Mouse (Mus musculus) natural killer cell, adult 2 months (primary cell): Measurements from ENCODE around the gene Eral1.
"Not testable (repeated sequence)": the region's sequence is repeated elsewhere in the genome, so short reads cannot be mapped to it uniquely, and the experiment has no call there.

Experiments used
- DNase-seq, 2 experiments: peaks; one replicate each; pipeline ENCODE4 v3.0.0; 2022; ENCODE audit warnings: low spot score in 2 of 2

The Eral1 gene

GRCm38 (mm10) chr11:78087756-78088281 lies 7.6 kb upstream of the Eral1 start:
- DNase-seq, result no peak

GRCm38 (mm10) chr11:78086925-78087479 lies 6.8 kb upstream of the Eral1 start:
- DNase-seq, result no peak

- no peak for DNase-seq
These were observed 3.4 kb upstream of the Eral1 start for GRCm38 (mm10) chr11:78083595-78083994.

GRCm38 (mm10) chr11:78074666-78075065 lies 5.5 kb downstream of the Eral1 start:
- DNase-seq, result no peak

- no peak for DNase-seq
These were observed 5.9 kb downstream of the Eral1 start for GRCm38 (mm10) chr11:78074277-78074652.

GRCm38 (mm10) chr11:78073577-78074276 lies 6.5 kb downstream of the Eral1 start:
- no peak for DNase-seq

- DNase-seq, result no peak
These were observed 7.6 kb downstream of the Eral1 start for GRCm38 (mm10) chr11:78072425-78073130.

GRCm38 (mm10) chr11:78071938-78072337 lies 8.2 kb downstream of the Eral1 start:
- DNase-seq, result no peak

- no peak for DNase-seq
These were observed 10.5 kb downstream of the Eral1 start for GRCm38 (mm10) chr11:78069646-78070045.

GRCm38 (mm10) chr11:78069130-78069529 lies 11.1 kb downstream of the Eral1 start:
- DNase-seq, result no peak

GRCm38 (mm10) chr11:78067566-78067965 lies 12.6 kb downstream of the Eral1 start:
- no peak for DNase-seq

GRCm38 (mm10) chr11:78066641-78067040 lies 13.5 kb downstream of the Eral1 start:
- DNase-seq, result no peak

- DNase-seq, result no peak
These were observed 14.3 kb downstream of the Eral1 start for GRCm38 (mm10) chr11:78065906-78066305.

- DNase-seq, result no peak
These were observed 17.6 kb downstream of the Eral1 start for GRCm38 (mm10) chr11:78062563-78062962.

GRCm38 (mm10) chr11:78059833-78060757 lies 20.1 kb downstream of the Eral1 start:
- peak; percentile 24 to 46 for DNase-seq

GRCm38 (mm10) chr11:78056946-78057345 lies 23.2 kb downstream of the Eral1 start:
- DNase-seq, result no peak

GRCm38 (mm10) chr11:78053078-78053477 lies 27.1 kb downstream of the Eral1 start:
- no peak for DNase-seq

GRCm38 (mm10) chr11:78048637-78049036 lies 31.5 kb downstream of the Eral1 start:
- not testable (repeated sequence) for DNase-seq

- no peak for DNase-seq
These were observed 35.4 kb downstream of the Eral1 start for GRCm38 (mm10) chr11:78044758-78045251.

GRCm38 (mm10) chr11:78042290-78042870 lies 37.8 kb downstream of the Eral1 start:
- not testable (repeated sequence) for DNase-seq

GRCm38 (mm10) chr11:78040878-78041277 lies 39.3 kb downstream of the Eral1 start:
- no peak for DNase-seq
